Mouse (Mus musculus) heart, adult 10 weeks (tissue): Measurements from ENCODE around the gene Gm9507. TPM values are rescaled to one million over a fixed set of nuclear protein-coding genes. Genes with fewer than 3 reads are reported as not detected.

Experiments
- polyA plus RNA-seq: library from polyadenylated mRNA; stranded (reverse); fragments of 350-450 nt; fragmentation: Illumina TruSeq; extraction: RNeasy Lipid Tissue Mini Kit (QIAGEN cat#74804); gene quantifications from one replicate; pipeline ENCODE4 v1.2.3, GENCODE M21; 2014; ENCODE audit warnings: low read depth, low replicate concordance

The Gm9507 gene
- polyA plus RNA-seq: not detected

DNA sequence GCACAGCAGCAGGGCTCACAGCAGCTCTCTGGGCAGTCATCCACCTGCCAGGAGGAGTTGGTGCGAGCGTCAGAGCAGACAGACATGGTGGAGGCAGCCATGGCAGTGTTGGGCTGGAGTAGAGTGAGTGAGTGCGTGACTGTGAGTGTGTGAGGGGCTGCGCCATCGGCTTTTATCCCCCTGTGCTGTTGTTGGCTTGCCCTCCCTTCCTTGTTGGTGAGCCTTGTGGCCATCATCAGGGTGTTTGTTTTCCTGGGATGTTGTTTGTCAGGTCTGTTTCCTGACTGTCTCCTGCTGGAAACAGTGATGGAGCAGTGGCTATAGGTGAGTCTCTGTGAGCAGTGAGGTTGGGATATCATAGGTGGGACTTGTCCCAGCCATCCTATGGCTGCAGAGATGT, at the start of gene Gm9507:
Gene Gm9507 (minus strand): TSS at position 101 of the 400 bp plus-strand sequence.

DNA sequence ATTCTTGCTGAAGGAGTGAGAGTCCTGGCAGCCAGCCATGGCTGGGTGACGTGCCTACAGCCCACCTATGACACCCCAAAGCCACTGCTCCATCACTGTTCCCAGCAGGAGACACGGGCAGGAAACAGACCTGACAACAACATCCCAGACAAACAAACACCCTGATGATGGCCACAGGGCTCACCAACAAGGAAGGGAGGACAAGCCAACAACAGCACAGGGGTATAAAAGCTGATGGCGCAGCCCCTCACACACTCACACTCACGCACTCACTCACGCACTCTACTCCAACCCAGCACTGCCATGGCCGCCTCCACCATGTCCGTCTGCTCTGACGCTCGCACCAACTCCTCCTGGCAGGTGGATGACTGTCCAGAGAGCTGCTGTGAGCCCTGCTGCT, 40.9 kb upstream of the Gm9507 start, which contains the start of gene Gm10318:
Gene Gm10318 (plus strand): TSS at position 301 of the 400 bp plus-strand sequence.

DNA sequence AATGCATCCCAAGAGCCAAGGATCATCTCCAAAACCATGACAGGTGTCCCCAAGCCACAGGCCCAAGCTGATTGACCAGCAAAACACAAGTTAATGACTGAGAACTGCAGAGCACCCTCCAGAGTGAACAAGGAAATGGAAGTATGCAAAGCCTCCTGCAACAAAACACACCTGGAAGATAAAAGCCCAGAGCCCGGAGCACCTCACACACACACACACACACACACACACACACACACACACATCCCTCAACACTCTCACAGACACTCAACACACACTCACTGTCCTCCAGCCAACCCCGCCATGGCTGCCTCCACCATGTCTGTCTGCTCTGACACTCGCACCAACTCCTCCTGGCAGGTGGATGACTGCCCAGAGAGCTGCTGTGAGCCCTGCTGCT, 34.9 kb upstream of the Gm9507 start, which contains the start of gene Gm36176:
Gene Gm36176 (plus strand): TSS at position 301 of the 400 bp plus-strand sequence.

DNA sequence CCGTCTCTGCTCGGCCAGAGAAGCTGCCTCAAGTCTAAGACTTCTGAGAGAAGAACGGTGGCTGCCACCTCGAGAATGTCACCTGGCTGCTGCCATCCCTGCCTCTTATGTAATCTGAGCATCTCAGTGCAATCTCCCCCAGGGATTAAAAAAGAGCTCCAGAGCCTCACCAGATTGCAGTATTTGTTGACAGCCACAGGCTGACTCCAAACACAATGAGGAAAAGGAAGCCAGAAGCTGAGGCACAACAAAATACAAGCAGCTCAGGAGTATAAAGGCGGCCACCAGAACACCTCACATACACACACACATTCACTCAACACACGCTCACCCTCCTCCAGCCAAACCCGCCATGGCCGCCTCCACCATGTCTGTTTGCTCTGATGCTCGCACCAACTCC, 24.0 kb upstream of the Gm9507 start, which contains the start of gene Krtap10-10:
Gene Krtap10-10 (plus strand): TSS at position 301 of the 400 bp plus-strand sequence.

DNA sequence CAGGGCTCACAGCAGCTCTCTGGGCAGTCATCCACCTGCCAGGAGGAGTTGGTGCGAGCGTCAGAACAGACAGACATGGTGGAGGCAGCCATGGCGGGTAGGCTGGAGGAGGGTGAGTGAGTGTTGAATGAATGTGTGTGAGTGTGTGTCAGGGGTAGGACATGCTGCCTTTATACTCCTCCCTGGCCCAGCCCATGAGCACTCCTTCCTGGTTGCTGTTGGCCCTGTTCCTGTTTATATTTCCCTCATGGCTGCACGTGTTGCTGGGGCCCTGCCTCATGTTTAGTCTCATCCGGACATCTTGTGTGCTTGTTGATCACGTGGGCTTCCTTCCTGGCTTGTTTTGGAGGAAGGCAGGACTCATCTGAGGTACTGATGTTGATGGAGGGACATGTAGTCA, 15.3 kb upstream of the Gm9507 start, which contains the start of gene Krtap10-4:
Gene Krtap10-4 (minus strand): TSS at position 145 of the 400 bp plus-strand sequence.

DNA sequence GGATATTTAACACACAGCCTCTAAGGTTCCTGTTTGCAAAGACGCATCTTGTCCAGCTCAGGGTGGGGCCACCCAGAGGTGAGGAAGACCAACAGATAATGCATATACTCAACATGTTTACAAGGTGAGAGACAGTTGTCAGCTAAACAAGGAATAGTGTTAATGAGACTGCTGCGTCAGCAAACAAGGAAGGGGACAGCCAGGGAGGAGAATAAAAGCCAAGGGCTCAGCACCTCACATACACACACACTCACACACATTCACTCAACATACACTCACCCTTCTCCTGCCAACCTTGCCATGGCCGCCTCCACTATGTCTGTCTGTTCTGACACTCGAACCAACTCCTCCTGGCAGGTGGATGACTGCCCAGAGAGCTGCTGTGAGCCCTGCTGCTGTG, 2.7 kb upstream of the Gm9507 start, which contains the start of gene Gm2696:
Gene Gm2696 (plus strand): TSS at position 301 of the 400 bp plus-strand sequence.

DNA sequence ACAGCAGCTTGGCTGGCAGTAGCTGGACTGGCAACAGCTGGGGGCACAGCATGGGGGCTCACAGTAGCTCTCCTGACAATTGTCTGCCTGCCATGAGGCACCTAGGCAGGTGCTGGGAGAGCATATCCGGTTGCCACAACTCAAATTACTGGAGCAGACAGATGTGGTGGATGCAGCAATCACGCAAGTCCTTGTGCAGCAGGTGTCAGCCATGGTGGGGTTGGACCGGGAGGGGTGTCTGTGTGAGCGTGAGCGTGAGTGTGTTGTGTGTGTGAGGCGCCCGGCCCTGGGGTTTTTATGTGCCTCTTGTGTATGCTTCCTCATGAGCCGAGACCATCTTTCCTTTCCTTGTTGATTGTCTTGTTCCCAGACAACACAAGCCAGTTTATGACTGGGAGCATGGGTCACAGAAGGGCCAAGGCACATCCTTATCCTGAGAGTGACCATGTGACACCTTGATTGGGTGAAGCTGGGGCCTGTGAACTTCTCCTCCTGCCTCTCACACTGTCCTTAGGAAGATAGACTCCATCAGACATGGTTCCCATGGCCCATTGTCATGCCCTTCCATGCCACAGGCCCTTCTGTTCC, 12.6 kb downstream of the Gm9507 start, which contains the start of gene Gm19668:
Gene Gm19668 (minus strand): TSS at position 213 of the 588 bp plus-strand sequence.

DNA sequence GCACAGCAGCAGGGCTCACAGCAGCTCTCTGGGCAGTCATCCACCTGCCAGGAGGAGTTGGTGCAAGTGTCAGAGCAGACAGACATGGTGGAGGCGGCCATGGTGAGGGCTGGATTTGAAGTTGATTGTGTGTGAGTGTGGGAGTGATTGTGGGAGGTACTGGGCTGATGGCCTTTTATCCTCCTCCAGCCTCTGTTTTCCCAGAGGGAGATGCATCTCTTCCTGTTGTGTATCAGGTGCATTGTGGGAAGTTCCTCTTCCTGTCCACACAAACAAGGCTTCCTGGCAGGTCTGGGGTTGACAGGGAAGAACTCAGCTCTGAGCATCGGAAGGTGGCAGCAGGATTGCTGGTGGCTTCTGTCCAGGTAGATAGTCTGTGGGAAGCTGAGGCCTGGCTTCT, 16.7 kb downstream of the Gm9507 start, which contains the start of gene Gm9639:
Gene Gm9639 (minus strand): TSS at position 101 of the 400 bp plus-strand sequence.

DNA sequence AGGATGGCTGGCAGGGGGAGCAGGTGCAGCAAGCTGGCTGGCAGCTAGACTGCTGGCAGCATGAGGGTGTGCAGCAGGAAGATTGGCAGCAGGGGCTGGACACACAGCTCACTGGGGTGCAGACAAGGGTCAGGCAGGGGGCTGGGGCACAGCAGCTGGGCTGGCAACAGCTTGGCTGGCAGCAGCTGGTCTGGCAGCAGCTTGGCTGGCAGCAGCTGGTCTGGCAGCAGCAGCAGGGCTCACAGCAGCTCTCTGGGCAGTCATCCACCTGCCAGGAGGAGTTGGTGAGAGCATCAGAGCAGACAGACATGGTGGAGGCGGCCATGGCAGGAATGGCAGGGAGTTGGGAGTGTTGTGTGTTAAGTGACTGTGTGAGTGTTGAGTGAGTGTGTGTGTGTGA, 23.8 kb downstream of the Gm9507 start, which contains the start of gene Gm7137:
Gene Gm7137 (minus strand): TSS at position 325 of the 400 bp plus-strand sequence.

DNA sequence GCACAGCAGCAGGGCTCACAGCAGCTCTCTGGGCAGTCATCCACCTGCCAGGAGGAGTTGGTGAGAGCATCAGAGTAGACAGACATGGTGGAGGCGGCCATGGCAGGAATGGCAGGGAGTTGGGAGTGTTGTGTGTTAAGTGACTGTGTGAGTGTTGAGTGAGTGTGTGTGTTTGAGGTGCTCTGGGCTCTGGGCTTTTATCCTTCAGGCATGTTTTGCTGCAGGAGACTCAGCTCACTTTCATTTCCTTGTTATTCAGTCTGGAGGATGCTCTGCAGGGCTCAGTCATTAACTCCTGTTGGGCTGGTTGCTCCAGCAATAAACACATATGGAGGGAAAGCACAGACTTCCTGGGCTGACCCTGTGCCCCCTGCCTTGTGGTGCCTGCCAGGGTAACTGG, 29.2 kb downstream of the Gm9507 start, which contains the start of gene Gm3250:
Gene Gm3250 (minus strand): TSS at position 101 of the 400 bp plus-strand sequence.

DNA sequence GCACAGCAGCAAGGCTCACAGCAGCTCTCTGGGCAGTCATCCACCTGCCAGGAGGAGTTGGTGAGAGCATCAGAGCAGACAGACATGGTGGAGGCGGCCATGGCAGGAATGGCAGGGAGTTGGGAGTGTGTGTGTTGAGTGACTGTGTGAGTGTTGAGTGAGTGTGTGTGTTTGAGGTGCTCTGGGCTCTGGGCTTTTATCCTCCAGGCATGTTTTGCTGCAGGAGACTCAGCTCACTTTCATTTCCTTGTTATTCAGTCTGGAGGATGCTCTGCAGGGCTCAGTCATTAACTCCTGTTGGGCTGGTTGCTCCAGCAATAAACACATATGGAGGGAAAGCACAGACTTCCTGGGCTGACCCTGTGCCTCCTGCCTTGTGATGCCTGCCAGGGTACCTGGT, 34.8 kb downstream of the Gm9507 start, which contains the start of gene Gm7138:
Gene Gm7138 (minus strand): TSS at position 101 of the 400 bp plus-strand sequence.

DNA sequence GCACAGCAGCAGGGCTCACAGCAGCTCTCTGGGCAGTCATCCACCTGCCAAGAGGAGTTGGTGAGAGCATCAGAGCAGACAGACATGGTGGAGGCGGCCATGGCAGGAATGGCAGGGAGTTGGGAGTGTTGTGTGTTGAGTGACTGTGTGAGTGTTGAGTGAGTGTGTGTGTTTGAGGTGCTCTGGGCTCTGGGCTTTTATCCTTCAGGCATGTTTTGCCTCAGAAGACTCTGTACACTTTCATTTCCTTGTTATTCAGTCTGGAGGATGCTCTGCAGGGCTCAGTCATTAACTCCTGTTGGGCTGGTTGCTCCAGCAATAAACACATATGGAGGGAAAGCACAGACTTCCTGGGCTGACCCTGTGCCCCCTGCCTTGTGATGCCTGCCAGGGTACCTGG, 40.4 kb downstream of the Gm9507 start, which contains the start of gene Gm3238:
Gene Gm3238 (minus strand): TSS at position 101 of the 400 bp plus-strand sequence.

Other genes starting within 250 kb of the Gm9507 start
- gene Pttg1ip, start 230.1 kb downstream of the Gm9507 start, polyA plus RNA-seq: 132 TPM
- 87.1 TPM for gene Sumo3, start 205.7 kb downstream of the Gm9507 start, polyA plus RNA-seq
- not detected for gene Gm49325, start 205.6 kb downstream of the Gm9507 start, polyA plus RNA-seq
- gene Ube2g2, start 189.6 kb downstream of the Gm9507 start, polyA plus RNA-seq: 65.2 TPM
- gene Tspear, start 125.3 kb downstream of the Gm9507 start, polyA plus RNA-seq: not detected
- gene Gm19402, start 121.1 kb downstream of the Gm9507 start, polyA plus RNA-seq: not detected
- not detected for gene Gm9508, start 114.6 kb downstream of the Gm9507 start, polyA plus RNA-seq
- not detected for gene Gm10272, start 105.2 kb downstream of the Gm9507 start, polyA plus RNA-seq
- gene Gm10024, start 100.4 kb downstream of the Gm9507 start, polyA plus RNA-seq: not detected
- gene Gm10142, start 96.0 kb downstream of the Gm9507 start, polyA plus RNA-seq: not detected
- not detected for gene Krtap12-1, start 91.2 kb downstream of the Gm9507 start, polyA plus RNA-seq
- gene Gm10100, start 85.4 kb downstream of the Gm9507 start, polyA plus RNA-seq: not detected
- gene Gm18596, start 69.2 kb downstream of the Gm9507 start, polyA plus RNA-seq: not detected
- gene Gm9736, start 60.5 kb downstream of the Gm9507 start, polyA plus RNA-seq: not detected
- not detected for gene Gm3233, start 52.2 kb downstream of the Gm9507 start, polyA plus RNA-seq
- not detected for gene Gm3238, start 40.5 kb downstream of the Gm9507 start, polyA plus RNA-seq
- not detected for gene Gm7138, start 34.9 kb downstream of the Gm9507 start, polyA plus RNA-seq
- not detected for gene Gm3250, start 29.3 kb downstream of the Gm9507 start, polyA plus RNA-seq
- not detected for gene Gm7137, start 23.6 kb downstream of the Gm9507 start, polyA plus RNA-seq
- gene Gm9639, start 16.8 kb downstream of the Gm9507 start, polyA plus RNA-seq: not detected
- not detected for gene Gm19668, start 12.7 kb downstream of the Gm9507 start, polyA plus RNA-seq
- not detected for gene Gm2696, start 2.8 kb upstream of the Gm9507 start, polyA plus RNA-seq
- gene Krtap10-4, start 15.3 kb upstream of the Gm9507 start, polyA plus RNA-seq: not detected
- gene Krtap10-10, start 24.1 kb upstream of the Gm9507 start, polyA plus RNA-seq: not detected
- gene Gm36176, start 35.0 kb upstream of the Gm9507 start, polyA plus RNA-seq: not detected
- gene Gm10318, start 41.0 kb upstream of the Gm9507 start, polyA plus RNA-seq: not detected
- not detected for gene Gm3285, start 50.1 kb upstream of the Gm9507 start, polyA plus RNA-seq
- 0.13 TPM for gene Lrrc3, start 90.7 kb upstream of the Gm9507 start, polyA plus RNA-seq
- gene Trpm2, start 158.7 kb upstream of the Gm9507 start, polyA plus RNA-seq: 0.55 TPM
- gene 1810043G02Rik, start 166.7 kb upstream of the Gm9507 start, polyA plus RNA-seq: 14.6 TPM
- gene Pfkl, start 198.2 kb upstream of the Gm9507 start, polyA plus RNA-seq: 73.9 TPM
- gene Dnmt3l, start 230.1 kb upstream of the Gm9507 start, polyA plus RNA-seq: not detected
- not detected for gene Aire, start 231.8 kb upstream of the Gm9507 start, polyA plus RNA-seq